Mouse (Mus musculus) MEL (cell line): ENCODE results near the gene Nkpd1.

ENCODE experiments used
- CTCF ChIP-seq, 3 experiments: IDR thresholded peaks in 2 of 3; conservative IDR thresholded peaks in 1 of 3; 2 replicates each; pipeline ENCODE4 v1.5.1; 2011 to 2012; ENCODE audit warnings: low read length in 3 of 3, low read depth in 2 of 3, mild to moderate bottlenecking in 2 of 3, improper control_type of control experiment in 1 of 3, inconsistent platforms in 1 of 3, mixed read lengths in 1 of 3, moderate library complexity in 1 of 3; ENCODE audit not compliant: control insufficient read depth in 1 of 3, insufficient read depth in 1 of 3, poor library complexity in 1 of 3, severe bottlenecking in 1 of 3
- MAX ChIP-seq: IDR thresholded peaks from 2 replicates; pipeline ENCODE4 v1.6.1; 2011; ENCODE audit warnings: low read length, improper control_type of control experiment
- MYC ChIP-seq: IDR thresholded peaks from 2 replicates; pipeline ENCODE4 v1.6.1; 2011; ENCODE audit warnings: low read depth, mild to moderate bottlenecking, low read length, improper control_type of control experiment, moderate library complexity
- POLR2A ChIP-seq, 2 experiments: IDR thresholded peaks; 2 replicates each; pipeline ENCODE4 v1.6.1; 2011 to 2012; ENCODE audit warnings: low read length in 2 of 2, mild to moderate bottlenecking in 2 of 2, control low read depth in 1 of 2, improper control_type of control experiment in 1 of 2, low read depth in 1 of 2, moderate library complexity in 1 of 2; ENCODE audit not compliant: control insufficient read depth in 1 of 2, insufficient read depth in 1 of 2, poor library complexity in 1 of 2
- POLR2AphosphoS2 ChIP-seq: IDR thresholded peaks from 2 replicates; pipeline ENCODE4 v1.6.1; 2011; ENCODE audit warnings: low read length, improper control_type of control experiment
- POLR2AphosphoS5 ChIP-seq: IDR thresholded peaks from 2 replicates; pipeline ENCODE4 v1.6.1; 2012; ENCODE audit warnings: low read depth, borderline replicate concordance, mild to moderate bottlenecking, inconsistent platforms, low read length, moderate library complexity, mixed read lengths
- TCF12 ChIP-seq: IDR thresholded peaks from 2 replicates; pipeline ENCODE4 v1.6.1; 2014; ENCODE audit warnings: low read depth, mild to moderate bottlenecking, inconsistent platforms, low read length, improper control_type of control experiment, moderate library complexity
- USF2 ChIP-seq, 2 experiments: IDR thresholded peaks; 2 replicates each; pipeline ENCODE4 v1.6.1; 2011 to 2012; ENCODE audit warnings: improper control_type of control experiment in 2 of 2, low read length in 2 of 2, borderline replicate concordance in 1 of 2, inconsistent platforms in 1 of 2, low read depth in 1 of 2, mild to moderate bottlenecking in 1 of 2; ENCODE audit not compliant: insufficient read depth in 1 of 2
- ZC3H11A ChIP-seq: IDR thresholded peaks from 2 replicates; pipeline ENCODE4 v1.6.1; 2012; ENCODE audit warnings: low read depth, mild to moderate bottlenecking, inconsistent platforms, low read length, improper control_type of control experiment
- ZMIZ1 ChIP-seq: IDR thresholded peaks from 2 replicates; pipeline ENCODE4 v1.6.1; 2012; ENCODE audit warnings: low read depth, mild to moderate bottlenecking, inconsistent platforms, low read length, improper control_type of control experiment, moderate library complexity

DNA sequence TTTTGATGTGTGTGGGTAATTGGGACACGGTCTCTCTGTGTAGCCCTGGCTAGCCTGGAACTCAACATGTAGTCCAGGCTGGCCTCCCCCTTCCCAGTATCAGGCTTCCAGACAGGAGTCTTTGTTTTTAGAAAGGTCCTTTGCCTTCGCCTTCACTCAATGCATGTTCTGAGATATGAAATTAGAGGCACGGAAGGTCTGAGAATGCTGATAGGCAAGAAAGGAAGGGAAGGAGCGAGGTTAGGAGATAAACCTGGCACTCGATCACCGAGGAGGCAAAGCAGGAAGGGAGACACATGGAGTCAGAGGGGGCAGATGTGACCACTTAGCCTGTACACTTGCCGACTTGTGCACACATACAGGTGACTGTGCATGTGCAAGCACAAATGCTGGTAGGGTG, 31.1 kb upstream of the Nkpd1 start:
- TF ChIP-seq CTCF (IDR thresholded peaks at IDR 0.05 in 2 of 3, conservative IDR thresholded peaks at IDR 0.05 in 1 of 3; ENCODE audit: control insufficient read depth in 1 of 3, insufficient read depth in 1 of 3, low read depth in 2 of 3, low read length in 3 of 3, poor library complexity in 1 of 3, severe bottlenecking in 1 of 3) (no peak), ZMIZ1 (no peak), MAX (no peak), POLR2A (IDR thresholded peaks at IDR 0.05; ENCODE audit: control insufficient read depth in 1 of 2, insufficient read depth in 1 of 2, low read depth in 1 of 2, low read length in 2 of 2, poor library complexity in 1 of 2) (no peak), TCF12 (0 out of 2 replicates have a peak, but pooled peaks have one; percentile 11), USF2 (IDR thresholded peaks at IDR 0.05; ENCODE audit: borderline replicate concordance in 1 of 2, insufficient read depth in 1 of 2, low read depth in 1 of 2, low read length in 2 of 2) (no peak), POLR2AphosphoS2 (no peak), MYC (no peak), POLR2AphosphoS5 (no peak), ZC3H11A (no peak)
